Mouse (Mus musculus) frontal cortex, postnatal 36 days (tissue): Measurements from ENCODE around the gene BC051665.

Source experiments
- DNase-seq, 2 experiments: peaks; one replicate each; pipeline ENCODE4 v3.0.0; 2022; ENCODE audit warnings: low spot score in 2 of 2

BC051665 gene

GRCm38 (mm10) chr13:60743381-60744077, 42.6 kb downstream of the BC051665 start:
- DNase-seq = no peak

- DNase-seq = no peak
Observed at GRCm38 (mm10) chr13:60742611-60743010, 43.6 kb downstream of the BC051665 start.

GRCm38 (mm10) chr13:60740248-60740647, 45.9 kb downstream of the BC051665 start:
- no peak for DNase-seq

GRCm38 (mm10) chr13:60738429-60738828, 47.7 kb downstream of the BC051665 start:
- DNase-seq = peak; percentile 57 to 79

GRCm38 (mm10) chr13:60737632-60738324, 48.4 kb downstream of the BC051665 start:
- no peak for DNase-seq

GRCm38 (mm10) chr13:60736421-60737105, 49.6 kb downstream of the BC051665 start:
- no peak for DNase-seq

GRCm38 (mm10) chr13:60735306-60735705, 50.9 kb downstream of the BC051665 start:
- DNase-seq = no peak
